Mouse (Mus musculus): ENCODE results near the gene Gm17651.

Gm17651 gene

GRCm38 (mm10) chr3:97628391-97629001, 46.0 kb downstream of the Gm17651 start, which contains the start of gene Fmo5:
Gene Fmo5 (plus strand): TSS chr3:97628804.
- DNase-seq (ENCODE audit: low spot score): peak; percentile 67

DNA sequence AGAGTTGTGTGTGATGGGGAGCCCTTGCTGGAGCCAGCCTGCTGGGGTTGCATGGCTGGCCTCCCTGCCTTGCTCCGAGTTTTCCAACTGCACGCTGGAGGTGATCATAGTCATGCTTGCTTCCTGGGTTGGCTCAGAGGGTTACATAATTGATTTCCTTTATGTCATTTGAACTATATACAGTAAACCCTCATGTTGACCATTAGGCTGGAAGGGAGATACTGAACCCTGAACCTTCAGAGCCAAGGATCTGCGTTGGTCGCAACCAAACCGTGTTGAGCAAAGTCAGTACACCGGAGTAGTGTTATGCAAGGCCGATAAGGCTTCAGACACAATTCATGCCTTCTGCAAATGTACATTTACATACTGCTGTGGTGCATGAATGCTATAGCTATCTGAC, 46.6 kb downstream of the Gm17651 start:
- no peak for DNase-seq (ENCODE audit: low spot score)

GRCm38 (mm10) chr3:97624611-97625010, 49.9 kb downstream of the Gm17651 start:
- no peak for DNase-seq (ENCODE audit: low spot score)
